Mouse (Mus musculus) layer of hippocampus, adult 2 months (tissue): Measurements from ENCODE around the gene AC124108.1. TPM values are rescaled to one million over a fixed set of nuclear protein-coding genes. Genes with fewer than 3 reads are reported as not detected.

Source experiments
- DNase-seq, 2 experiments: peaks; one replicate each; pipeline ENCODE4 v3.0.0; 2022; ENCODE audit warnings: low spot score in 2 of 2
- H3K27ac ChIP-seq: fragments of 200-600 bp; 2 replicates; pipeline ENCODE4 v1.8.1; 2022
- H3K4me3 ChIP-seq: fragments of 200-600 bp; 2 replicates; pipeline ENCODE4 v1.8.1; 2022; ENCODE audit warnings: mild to moderate bottlenecking
- CTCF ChIP-seq: fragments of 200-600 bp; conservative IDR thresholded peaks from 2 replicates; pipeline ENCODE4 v1.8.1; 2022; ENCODE audit warnings: antibody characterized with exemption, mild to moderate bottlenecking, moderate library complexity
- total RNA-seq, 2 experiments: library from RNA; stranded (reverse); gene quantifications; 2 replicates each; pipeline ENCODE4 v1.2.3; 2021

AC124108.1 gene
- total RNA-seq, 2 experiments from 2014 or later: 0.47 to 0.61 TPM

GRCm38 (mm10) chr1:132186303-132186702 is 5.0 kb upstream of the AC124108.1 start:
- H3K4me3 ChIP-seq: no peak overlapping the region
- DNase-seq: peak in 1 of 2 experiments; percentile 63
- no peak for TF ChIP-seq CTCF
- H3K27ac ChIP-seq: no peak overlapping the region

GRCm38 (mm10) chr1:132188442-132189066 is 2.7 kb upstream of the AC124108.1 start:
- TF ChIP-seq CTCF: no peak
- no peak for DNase-seq
- Histone ChIP-seq H3K27ac (no peak overlapping the region), H3K4me3 (no peak overlapping the region)

- TF ChIP-seq CTCF: no peak
Observed at GRCm38 (mm10) chr1:132189231-132189630, 2.0 kb upstream of the AC124108.1 start.

GRCm38 (mm10) chr1:132190040-132190513 is 1.2 kb upstream of the AC124108.1 start:
- H3K27ac ChIP-seq: no peak overlapping the region
- no peak for TF ChIP-seq CTCF
- peak overlapping the region; percentile 61 for H3K4me3 ChIP-seq
- DNase-seq: peak in 1 of 2 experiments; percentile 44

More at GRCm38 (mm10) chr1:132189231-132189630, 2.0 kb upstream of the AC124108.1 start:
- Histone ChIP-seq H3K4me3 (no peak overlapping the region), H3K27ac (no peak overlapping the region)
- DNase-seq: no peak

GRCm38 (mm10) chr1:132190621-132191092 is 600 bp upstream of the AC124108.1 start:
- TF ChIP-seq CTCF: peak; percentile 25; the same call in 1 of the 2 replicates
- Histone ChIP-seq H3K27ac (no peak overlapping the region), H3K4me3 (peak overlapping the region; percentile 61)
- no peak for DNase-seq

GRCm38 (mm10) chr1:132191786-132192680 is 776 bp downstream of the AC124108.1 start:
- Histone ChIP-seq H3K27ac (no peak overlapping the region), H3K4me3 (no peak overlapping the region; the same call in 1 of the 2 replicates)
- TF ChIP-seq CTCF: peak; percentile 57
- no peak for DNase-seq

GRCm38 (mm10) chr1:132193806-132194205 is 2.5 kb downstream of the AC124108.1 start:
- no peak for TF ChIP-seq CTCF
- H3K27ac ChIP-seq: no peak overlapping the region
- H3K4me3 ChIP-seq: no peak overlapping the region
- no peak for DNase-seq

GRCm38 (mm10) chr1:132194624-132195023 is 3.4 kb downstream of the AC124108.1 start:
- no peak for DNase-seq
- no peak for TF ChIP-seq CTCF
- Histone ChIP-seq H3K4me3 (no peak overlapping the region), H3K27ac (no peak overlapping the region)

- no peak for DNase-seq
- Histone ChIP-seq H3K4me3 (no peak overlapping the region), H3K27ac (no peak overlapping the region)
- TF ChIP-seq CTCF: no peak
Observed at GRCm38 (mm10) chr1:132195100-132195499, 3.8 kb downstream of the AC124108.1 start.

- H3K27ac ChIP-seq: no peak overlapping the region
- no peak for DNase-seq
- no peak overlapping the region for H3K4me3 ChIP-seq
- TF ChIP-seq CTCF: no peak
Observed at GRCm38 (mm10) chr1:132195681-132196080, 4.4 kb downstream of the AC124108.1 start.

- Histone ChIP-seq H3K27ac (no peak overlapping the region), H3K4me3 (no peak overlapping the region)
- no peak for TF ChIP-seq CTCF
- no peak for DNase-seq
Observed at GRCm38 (mm10) chr1:132196337-132196736, 5.1 kb downstream of the AC124108.1 start.

- no peak for DNase-seq
- Histone ChIP-seq H3K4me3 (no peak overlapping the region), H3K27ac (no peak overlapping the region)
- TF ChIP-seq CTCF: no peak
Observed at GRCm38 (mm10) chr1:132197666-132198065, 6.4 kb downstream of the AC124108.1 start.

- Histone ChIP-seq H3K27ac (no peak overlapping the region), H3K4me3 (no peak overlapping the region)
- DNase-seq: no peak
- TF ChIP-seq CTCF: no peak
Observed at GRCm38 (mm10) chr1:132198401-132199071, 7.3 kb downstream of the AC124108.1 start.
